ENCODE assay signal across 28 mouse cellular contexts in the genomic region with DNA sequence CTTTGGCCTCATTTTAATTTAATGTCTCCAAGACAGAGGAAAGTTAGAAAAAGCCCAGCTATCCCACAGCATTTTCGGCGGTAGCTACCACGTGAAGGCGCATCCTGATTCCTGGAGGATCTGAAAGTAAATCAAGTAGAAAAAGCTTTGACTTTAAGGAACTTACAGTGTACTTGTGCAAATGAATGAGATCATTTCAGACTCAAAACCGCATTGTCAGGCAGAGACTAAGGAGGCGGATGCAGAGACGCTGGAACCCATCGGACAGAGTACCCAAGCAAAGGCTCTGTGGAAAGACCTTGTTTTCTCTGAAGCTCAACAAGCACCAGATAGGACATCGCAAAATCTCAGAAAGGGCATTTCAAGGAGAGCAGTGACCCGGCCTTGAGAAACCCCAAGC. TPM values are rescaled to one million over a fixed set of nuclear protein-coding genes. Genes with fewer than 3 reads are reported as not detected.
DNase-seq lines count a peak whose midpoint lies in the region; ATAC-seq lines count a peak whose summit lies in the region.
"Had no signal": no experiment of that assay in that cellular context is flagged by ENCODE, and none has a peak within 500 bp of the region (broad histone marks: within the 10 kb centered on the region; RNA-seq: fewer than 3 reads in every experiment).

No protein-coding gene starts in this region.

- H3K27ac ChIP-seq in heart, embryonic 10.5 days, result no peak overlapping the region
- no peak overlapping the region for H3K27ac ChIP-seq in midbrain, embryonic 11.5 days (ENCODE audit: low read depth, low read length)
- no peak overlapping the region for H3K27ac ChIP-seq in midbrain, embryonic 15.5 days
- peak overlapping the region; percentile 54 for H3K27ac ChIP-seq in macrophage
- H3K27ac ChIP-seq: embryonic facial prominence, embryonic 12.5 days; embryonic facial prominence, embryonic 15.5 days; forebrain, embryonic 13.5 days; heart, embryonic 13.5 days; hindbrain, embryonic 14.5 days; hindbrain, postnatal 0 days had no signal

- peak; percentile 28 for DNase-seq in heart, adult 11 months
- no peak for DNase-seq in heart, embryonic 10.5 days (ENCODE audit: low spot score)
- DNase-seq in midbrain, embryonic 11.5 days (ENCODE audit: low spot score, missing footprints), result peak; percentile 39
- DNase-seq in c-Kit-positive CD71-positive TER-119-positive erythroid progenitor cells, embryonic 14.5 days (ENCODE audit: low spot score), result no peak
- DNase-seq: adrenal gland, postnatal 10 days; adrenal gland, postnatal 36 days; B cell, adult 2 months; cerebellum, adult 18-20 months; cerebellum, adult 9-10 months; cerebellum, postnatal 14 days; gastrocnemius, postnatal 10 days; heart, adult 18-20 months; heart, postnatal 14 days; heart, postnatal 4 days had no signal

- 0 out of 2 replicates have a peak, but pooled peaks cover 14% of the 10 kb centered on the region for H3K27me3 ChIP-seq in heart, embryonic 10.5 days (ENCODE audit: insufficient read depth, poor library complexity, severe bottlenecking)
- no peaks in the 10 kb centered on the region for H3K27me3 ChIP-seq in midbrain, embryonic 11.5 days (ENCODE audit: control insufficient read depth, insufficient read depth, low read length)
- no peaks in the 10 kb centered on the region for H3K27me3 ChIP-seq in midbrain, embryonic 15.5 days (replicated peaks)
- H3K27me3 ChIP-seq: CH12.LX; embryonic facial prominence, embryonic 12.5 days; embryonic facial prominence, embryonic 15.5 days; forebrain, embryonic 13.5 days; Patski had no signal

- H3K4me3 ChIP-seq in heart, embryonic 10.5 days, result no peak overlapping the region
- H3K4me3 ChIP-seq in midbrain, embryonic 11.5 days (ENCODE audit: low read depth, low read length), result no peak overlapping the region
- H3K4me3 ChIP-seq in midbrain, embryonic 15.5 days, result no peak overlapping the region
- no peak overlapping the region for H3K4me3 ChIP-seq in macrophage (ENCODE audit: inconsistent target)
- H3K4me3 ChIP-seq: embryonic facial prominence, embryonic 12.5 days; embryonic facial prominence, embryonic 15.5 days; forebrain, embryonic 13.5 days; heart, embryonic 13.5 days had no signal

- no peak for ATAC-seq in midbrain, embryonic 11.5 days (ENCODE audit: low FRiP score)
- ATAC-seq in midbrain, embryonic 15.5 days (replicated peaks), result no peak
- ATAC-seq in cerebellum, adult (ENCODE audit: insufficient number of reproducible peaks, low FRiP score, low TSS enrichment), result no peak
- ATAC-seq: forebrain, embryonic 13.5 days; forebrain, embryonic 16.5 days; hindbrain, postnatal 0 days; inflammation-experienced regulatory T-cells, adult 6 months; Patski had no signal

- H3K4me2 ChIP-seq in midbrain, embryonic 11.5 days, result no peak overlapping the region
- H3K4me2 ChIP-seq in midbrain, embryonic 15.5 days, result no peak overlapping the region
- H3K4me2 ChIP-seq: embryonic facial prominence, embryonic 12.5 days; embryonic facial prominence, embryonic 15.5 days; forebrain, embryonic 13.5 days; heart, embryonic 13.5 days; hindbrain, embryonic 14.5 days had no signal

- no peak overlapping the region for H3K9ac ChIP-seq in midbrain, embryonic 11.5 days (ENCODE audit: low read length)
- H3K9ac ChIP-seq in midbrain, embryonic 15.5 days, result no peak overlapping the region
- H3K9ac ChIP-seq: embryonic facial prominence, embryonic 12.5 days; embryonic facial prominence, embryonic 15.5 days; forebrain, embryonic 13.5 days; heart, embryonic 13.5 days; hindbrain, embryonic 14.5 days had no signal

- WGBS in heart, embryonic 10.5 days, result 89% methylated on average over 10 of the region's 10 CpGs
- WGBS in midbrain, embryonic 11.5 days, result 94% methylated on average over 10 of the region's 10 CpGs
- 96% methylated on average over 10 of the region's 10 CpGs for WGBS in midbrain, embryonic 15.5 days
- 64% methylated on average over 10 of the region's 10 CpGs for WGBS in macrophage (ENCODE audit: missing documents)

- H3K36me3 ChIP-seq in heart, embryonic 10.5 days, result no peaks in the 10 kb centered on the region
- H3K36me3 ChIP-seq in midbrain, embryonic 11.5 days (ENCODE audit: control insufficient read depth, insufficient read depth, low read length), result no peaks in the 10 kb centered on the region
- H3K36me3 ChIP-seq in midbrain, embryonic 15.5 days (replicated peaks), result no peaks in the 10 kb centered on the region
- H3K36me3 ChIP-seq in macrophage (ENCODE audit: inconsistent target), result peaks cover 24% of the 10 kb centered on the region; the same call in 1 of the 2 replicates
- H3K36me3 ChIP-seq: embryonic facial prominence, embryonic 12.5 days; embryonic facial prominence, embryonic 15.5 days; heart, embryonic 13.5 days had no signal

- H3K4me1 ChIP-seq in heart, embryonic 10.5 days, result no peaks in the 10 kb centered on the region
- no peaks in the 10 kb centered on the region for H3K4me1 ChIP-seq in midbrain, embryonic 11.5 days (ENCODE audit: control insufficient read depth, insufficient read depth, low read length)
- no peaks in the 10 kb centered on the region for H3K4me1 ChIP-seq in midbrain, embryonic 15.5 days
- H3K4me1 ChIP-seq: embryonic facial prominence, embryonic 12.5 days; embryonic facial prominence, embryonic 15.5 days; forebrain, embryonic 13.5 days had no signal

- no peaks in the 10 kb centered on the region for H3K9me3 ChIP-seq in heart, embryonic 10.5 days
- H3K9me3 ChIP-seq in midbrain, embryonic 11.5 days (ENCODE audit: control insufficient read depth, low read length), result no peaks in the 10 kb centered on the region
- H3K9me3 ChIP-seq in midbrain, embryonic 15.5 days, result no peaks in the 10 kb centered on the region
- H3K9me3 ChIP-seq: embryonic facial prominence, embryonic 12.5 days; embryonic facial prominence, embryonic 15.5 days; forebrain, embryonic 13.5 days; G1E; heart, embryonic 13.5 days had no signal

- H3K79me2 ChIP-seq in macrophage (ENCODE audit: inconsistent target), result peaks cover 100% of the 10 kb centered on the region

RNA-seq across cellular contexts. Expression of gene Arhgap25, which starts 14.4 kb away (rescaled TPM):
- 2.3 and 3.9 TPM in 2 replicates for polyA plus RNA-seq in heart, embryonic 10.5 days (2016; fragmentation: Nextera tagmentation; extraction: Ambion mirVana)
- polyA plus RNA-seq in midbrain, embryonic 11.5 days (2014; fragmentation: Nextera tagmentation; extraction: Ambion mirVana), result 1.7 and 2.3 TPM in 2 replicates
- 1.8 and 1.9 TPM in 2 replicates for polyA plus RNA-seq in midbrain, embryonic 15.5 days (2015; fragmentation: Nextera tagmentation; extraction: Ambion mirVana)
- total RNA-seq in macrophage (2018; cell fraction: chromatin; rRNA removed), result 100 to 1,000 TPM in 17 of 26 experiments, 10 to 100 TPM in 9; 16.9 to 236 (median 130) TPM
- 100 to 1,000 TPM in 2 of 26 experiments, 10 to 100 TPM in 24; 20.6 to 107 (median 78.6) TPM for total RNA-seq in macrophage (2018; cell fraction: cytosol; rRNA removed)
- total RNA-seq in macrophage (2018; cell fraction: nucleus; rRNA removed), result 100 to 1,000 TPM in 15 of 26 experiments, 10 to 100 TPM in 11; 20.6 to 179 (median 118) TPM
- 57.1 to 128 TPM (median 92.0 TPM) in 3 replicates for polyA plus RNA-seq in macrophage (2018)

Comparison
In these comparisons a context has a peak if more than half of its experiments do, and no peak if none do; other contexts are left out.
1. DNase-seq: peak in heart, adult 11 months (single experiment) and midbrain, embryonic 11.5 days (single experiment); none in heart, embryonic 10.5 days (single experiment) and c-Kit-positive CD71-positive TER-119-positive erythroid progenitor cells, embryonic 14.5 days (single experiment).
2. RNA of gene Arhgap25, which starts 14.4 kb away (polyA plus RNA-seq): 57.1 to 128 TPM in macrophage; 2.3 to 3.9 TPM in heart, embryonic 10.5 days, 1.8 to 1.9 TPM in midbrain, embryonic 15.5 days and 1.7 to 2.3 TPM in midbrain, embryonic 11.5 days; every median in the first group is over 10 times any median in the second.